Mouse (Mus musculus): ENCODE data around the gene Mylk2. TPM values are rescaled to one million over a fixed set of nuclear protein-coding genes. Genes with fewer than 3 reads are reported as not detected.

The Mylk2 gene
- total and polyA plus RNA-seq, 3 experiments, result 0.11 TPM; not detected in 2

DNA sequence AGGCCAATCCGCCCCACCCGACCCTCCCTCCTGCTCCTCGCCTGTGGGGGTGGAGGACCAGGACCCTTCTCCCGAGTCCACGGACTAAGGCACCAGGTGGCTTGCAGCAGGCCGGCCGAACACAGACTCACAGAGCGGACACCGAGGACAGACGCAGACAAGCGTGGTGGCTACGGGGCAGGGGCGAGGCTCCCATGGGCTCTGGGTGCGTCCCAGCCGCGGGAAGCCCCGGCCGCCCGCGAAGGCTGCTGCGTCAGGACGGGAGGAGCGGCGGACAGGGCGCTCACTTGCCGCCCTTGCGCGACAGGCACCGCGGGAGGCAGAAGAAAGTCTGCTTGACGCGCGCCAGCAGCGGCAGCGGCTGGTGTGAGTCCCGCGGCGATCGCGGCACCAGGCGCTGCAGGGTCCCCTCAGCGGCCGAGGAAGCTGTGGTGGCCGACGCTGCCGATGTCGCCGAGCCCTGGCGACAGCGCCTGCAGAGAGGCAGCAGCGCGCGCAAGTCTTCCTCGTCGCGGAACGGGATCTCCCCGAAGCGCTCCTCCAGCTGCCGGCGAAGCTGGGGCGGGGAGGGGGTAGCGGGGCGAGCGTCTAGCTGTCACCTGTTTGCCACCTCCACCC, 31.9 kb downstream of the Mylk2 start:
- no peaks in the 10 kb centered on the region for H3K36me3 ChIP-seq (replicated peaks)
- peaks cover 3% of the 10 kb centered on the region; the same call in 1 of the 2 replicates for H3K4me1 ChIP-seq (ENCODE audit: insufficient read depth, low read depth, low read length)
- DNase-seq (ENCODE audit: low spot score) (no peak), ATAC-seq (ENCODE audit: extremely low read depth, insufficient number of reproducible peaks, low FRiP score, poor library complexity, severe bottlenecking) (no peak)
- H3K4me3 ChIP-seq (ENCODE audit: low read depth, low read length), result no peak overlapping the region
- no peaks in the 10 kb centered on the region for H3K9me3 ChIP-seq (replicated peaks)
- TF ChIP-seq GATA2 (IDR thresholded peaks at IDR 0.05; ENCODE audit: borderline replicate concordance, low read depth, low read length) (no peak), POLR2AphosphoS5 (IDR thresholded peaks at IDR 0.05; ENCODE audit: insufficient replicate concordance, low read depth, low read length) (no peak), GATA1 (IDR thresholded peaks at IDR 0.05; ENCODE audit: borderline replicate concordance, low read length) (no peak), CTCF (IDR thresholded peaks at IDR 0.05; ENCODE audit: low read depth, low read length) (no peak), TAL1 (conservative IDR thresholded peaks at IDR 0.05; ENCODE audit: low read depth, low read length) (no peak)
- H3K27me3 ChIP-seq (ENCODE audit: insufficient read depth, low read length), result peaks cover 31% of the 10 kb centered on the region

DNA sequence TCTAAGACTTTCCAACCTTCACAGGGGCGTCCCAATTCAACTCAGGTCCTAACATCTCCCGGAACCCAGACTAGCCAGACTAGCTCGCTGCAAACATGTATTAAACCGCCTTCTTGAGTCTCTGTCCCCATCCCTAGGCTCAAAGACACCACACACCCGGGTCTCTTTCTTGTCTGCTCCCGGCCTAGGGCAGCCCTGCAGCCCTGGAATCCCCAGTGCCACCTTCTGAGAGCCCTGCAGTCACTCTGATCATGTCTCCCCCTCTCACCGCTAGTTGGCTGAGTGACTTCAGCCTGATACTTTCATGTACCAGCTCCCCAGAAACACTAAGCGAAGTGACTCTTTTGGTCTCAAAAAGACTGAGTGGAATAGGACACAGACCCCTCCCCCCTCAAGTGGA, 32.4 kb downstream of the Mylk2 start:
- no peaks in the 10 kb centered on the region for H3K9me3 ChIP-seq (replicated peaks)
- DNase-seq (ENCODE audit: low spot score), result no peak
- H3K27me3 ChIP-seq (ENCODE audit: insufficient read depth, low read length), result peaks cover 28% of the 10 kb centered on the region
- H3K36me3 ChIP-seq (replicated peaks), result no peaks in the 10 kb centered on the region
- no peak for TF ChIP-seq TAL1 (conservative IDR thresholded peaks at IDR 0.05; ENCODE audit: low read depth, low read length)
- TF ChIP-seq GATA1 (IDR thresholded peaks at IDR 0.05; ENCODE audit: borderline replicate concordance, low read length), result no peak
- no peak for TF ChIP-seq GATA2 (IDR thresholded peaks at IDR 0.05; ENCODE audit: borderline replicate concordance, low read depth, low read length)
- no peak for TF ChIP-seq POLR2AphosphoS5 (IDR thresholded peaks at IDR 0.05; ENCODE audit: insufficient replicate concordance, low read depth, low read length)
- TF ChIP-seq CTCF (IDR thresholded peaks at IDR 0.05; ENCODE audit: low read depth, low read length), result no peak
- peaks cover 3% of the 10 kb centered on the region; the same call in 1 of the 2 replicates for H3K4me1 ChIP-seq (ENCODE audit: insufficient read depth, low read depth, low read length)
- H3K4me3 ChIP-seq (ENCODE audit: low read depth, low read length), result no peak overlapping the region
- ATAC-seq (ENCODE audit: extremely low read depth, insufficient number of reproducible peaks, low FRiP score, poor library complexity, severe bottlenecking), result no peak

DNA sequence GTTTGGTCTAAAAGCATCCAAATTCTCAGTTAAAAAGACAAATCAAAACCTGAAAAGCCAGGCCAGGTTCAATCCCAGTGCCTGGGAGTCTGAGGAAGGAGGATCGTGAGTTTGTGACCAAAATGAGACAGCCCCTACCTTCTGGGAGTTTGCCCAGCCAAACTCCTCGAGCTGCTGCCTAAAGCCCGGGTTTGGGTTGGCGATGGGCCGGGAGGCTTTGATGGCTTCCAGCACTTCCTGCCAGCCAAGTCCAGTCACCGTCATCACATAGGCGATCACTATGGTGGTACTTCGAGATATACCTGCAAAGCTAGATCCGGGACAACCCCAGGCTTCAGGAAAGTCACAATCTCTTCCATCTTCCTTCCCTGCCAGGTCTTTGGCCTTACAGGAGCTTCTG, 32.9 kb downstream of the Mylk2 start:
- peaks cover 28% of the 10 kb centered on the region for H3K27me3 ChIP-seq (ENCODE audit: insufficient read depth, low read length)
- TF ChIP-seq POLR2AphosphoS5 (IDR thresholded peaks at IDR 0.05; ENCODE audit: insufficient replicate concordance, low read depth, low read length) (no peak), GATA1 (IDR thresholded peaks at IDR 0.05; ENCODE audit: borderline replicate concordance, low read length) (no peak), TAL1 (conservative IDR thresholded peaks at IDR 0.05; ENCODE audit: low read depth, low read length) (no peak), GATA2 (IDR thresholded peaks at IDR 0.05; ENCODE audit: borderline replicate concordance, low read depth, low read length) (no peak), CTCF (IDR thresholded peaks at IDR 0.05; ENCODE audit: low read depth, low read length) (no peak)
- H3K4me1 ChIP-seq (ENCODE audit: insufficient read depth, low read depth, low read length), result peaks cover 3% of the 10 kb centered on the region; the same call in 1 of the 2 replicates
- ATAC-seq (ENCODE audit: extremely low read depth, insufficient number of reproducible peaks, low FRiP score, poor library complexity, severe bottlenecking) (no peak), DNase-seq (ENCODE audit: low spot score) (no peak)
- no peaks in the 10 kb centered on the region for H3K36me3 ChIP-seq (replicated peaks)
- H3K4me3 ChIP-seq (ENCODE audit: low read depth, low read length), result no peak overlapping the region
- no peaks in the 10 kb centered on the region for H3K9me3 ChIP-seq (replicated peaks)

DNA sequence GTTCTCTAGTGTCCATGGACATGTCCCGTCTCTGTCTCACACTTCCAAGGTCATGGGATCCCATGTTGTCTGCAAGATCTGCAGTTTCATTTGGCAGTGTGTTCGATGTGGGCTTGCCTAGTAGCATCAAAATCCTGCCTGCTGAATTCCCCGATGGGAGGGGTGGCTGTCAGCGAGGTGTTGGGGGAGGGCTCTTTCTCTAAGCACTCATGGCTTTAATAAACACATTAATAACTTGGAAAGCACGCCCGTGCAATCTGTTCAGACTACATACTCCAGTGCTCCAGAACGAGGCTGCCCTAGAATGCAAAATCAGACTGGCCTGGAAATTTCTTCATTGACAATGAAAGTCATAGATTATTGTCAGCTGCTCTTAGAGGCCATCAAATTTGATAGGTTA, 35.9 kb downstream of the Mylk2 start:
- Histone ChIP-seq H3K27me3 (ENCODE audit: insufficient read depth, low read length) (peaks cover 30% of the 10 kb centered on the region), H3K9me3 (replicated peaks) (no peaks in the 10 kb centered on the region), H3K36me3 (replicated peaks) (no peaks in the 10 kb centered on the region), H3K4me1 (ENCODE audit: insufficient read depth, low read depth, low read length) (peaks cover 3% of the 10 kb centered on the region; the same call in 1 of the 2 replicates), H3K4me3 (ENCODE audit: low read depth, low read length) (no peak overlapping the region)
- no peak for TF ChIP-seq CTCF (IDR thresholded peaks at IDR 0.05; ENCODE audit: low read depth, low read length)
- no peak for TF ChIP-seq GATA1 (IDR thresholded peaks at IDR 0.05; ENCODE audit: borderline replicate concordance, low read length)
- no peak for TF ChIP-seq POLR2AphosphoS5 (IDR thresholded peaks at IDR 0.05; ENCODE audit: insufficient replicate concordance, low read depth, low read length)
- TF ChIP-seq TAL1 (conservative IDR thresholded peaks at IDR 0.05; ENCODE audit: low read depth, low read length), result no peak
- TF ChIP-seq GATA2 (IDR thresholded peaks at IDR 0.05; ENCODE audit: borderline replicate concordance, low read depth, low read length), result no peak
- ATAC-seq (ENCODE audit: extremely low read depth, insufficient number of reproducible peaks, low FRiP score, poor library complexity, severe bottlenecking) (no peak), DNase-seq (ENCODE audit: low spot score) (no peak)

DNA sequence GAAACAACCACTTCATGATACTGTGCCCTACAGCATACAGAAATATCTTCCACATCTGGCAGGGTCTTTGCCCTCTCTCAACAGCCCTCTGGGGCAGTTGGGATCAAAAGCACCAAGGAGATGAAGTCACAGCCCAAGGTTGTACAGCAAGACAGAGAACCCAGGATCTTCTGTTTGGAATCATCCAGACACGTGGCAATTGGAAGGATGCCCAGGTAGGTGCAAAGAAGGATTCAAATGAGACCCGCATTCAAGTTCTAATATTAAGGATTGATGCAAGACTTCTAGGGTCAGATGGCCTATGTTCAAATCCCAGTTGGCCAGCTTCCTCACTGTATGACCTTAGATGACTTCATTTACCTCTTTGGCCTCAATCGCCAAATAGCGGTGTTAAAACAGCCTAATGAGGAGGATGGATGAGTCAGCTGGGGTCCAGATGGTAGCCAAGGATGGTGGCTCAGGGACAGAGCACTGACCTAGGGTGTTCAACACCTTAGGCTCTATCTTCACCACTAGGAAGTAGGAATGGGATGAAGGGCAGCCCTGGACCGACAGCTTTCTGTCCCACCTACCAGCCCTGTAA, 37.4 kb downstream of the Mylk2 start:
- ATAC-seq (ENCODE audit: extremely low read depth, insufficient number of reproducible peaks, low FRiP score, poor library complexity, severe bottlenecking) (no peak), DNase-seq (ENCODE audit: low spot score) (no peak)
- Histone ChIP-seq H3K9me3 (replicated peaks) (no peaks in the 10 kb centered on the region), H3K4me1 (ENCODE audit: insufficient read depth, low read depth, low read length) (no peaks in the 10 kb centered on the region), H3K36me3 (replicated peaks) (no peaks in the 10 kb centered on the region), H3K4me3 (ENCODE audit: low read depth, low read length) (no peak overlapping the region), H3K27me3 (ENCODE audit: insufficient read depth, low read length) (peaks cover 22% of the 10 kb centered on the region)
- no peak for TF ChIP-seq GATA1 (IDR thresholded peaks at IDR 0.05; ENCODE audit: borderline replicate concordance, low read length)
- no peak for TF ChIP-seq TAL1 (conservative IDR thresholded peaks at IDR 0.05; ENCODE audit: low read depth, low read length)
- no peak for TF ChIP-seq POLR2AphosphoS5 (IDR thresholded peaks at IDR 0.05; ENCODE audit: insufficient replicate concordance, low read depth, low read length)
- no peak for TF ChIP-seq GATA2 (IDR thresholded peaks at IDR 0.05; ENCODE audit: borderline replicate concordance, low read depth, low read length)

DNA sequence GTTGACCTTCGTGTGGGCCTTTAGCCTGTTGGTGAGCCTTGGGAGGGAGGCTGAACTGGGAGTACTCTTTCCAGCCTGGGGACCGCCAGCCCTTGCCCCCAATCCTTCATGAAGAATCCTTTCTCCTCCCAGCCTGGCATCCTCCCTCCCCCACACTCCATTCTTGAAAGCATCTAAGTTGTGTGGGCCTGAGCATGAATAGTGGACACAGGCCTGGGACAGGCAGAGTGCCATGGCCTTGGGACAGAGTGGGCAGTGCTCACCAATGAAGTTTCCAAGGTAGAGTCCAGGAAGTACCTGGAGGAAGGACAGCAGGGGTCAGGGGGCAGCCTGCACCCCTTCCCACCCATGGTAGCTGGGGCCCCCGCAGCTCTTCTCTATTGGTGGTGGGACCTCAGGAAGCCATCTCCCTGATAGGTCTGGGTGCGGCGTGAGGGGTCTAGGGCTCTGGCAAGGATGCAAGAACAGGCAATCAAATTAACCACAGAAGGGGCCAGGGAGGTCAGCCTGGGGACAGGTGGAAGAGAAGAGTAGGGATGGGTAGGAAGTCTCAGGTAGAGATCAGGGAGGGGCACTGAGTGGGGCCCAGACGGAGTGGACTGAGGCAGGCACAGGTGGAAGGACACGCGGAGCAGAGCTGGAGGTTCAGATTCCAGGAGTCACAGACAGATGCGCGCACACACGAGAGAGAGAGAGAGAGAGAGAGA, 39.4 kb downstream of the Mylk2 start:
- no peaks in the 10 kb centered on the region for H3K36me3 ChIP-seq (replicated peaks)
- no peak for ATAC-seq (ENCODE audit: extremely low read depth, insufficient number of reproducible peaks, low FRiP score, poor library complexity, severe bottlenecking)
- no peak overlapping the region for H3K4me3 ChIP-seq (ENCODE audit: low read depth, low read length)
- no peaks in the 10 kb centered on the region for H3K9me3 ChIP-seq (replicated peaks)
- no peaks in the 10 kb centered on the region for H3K4me1 ChIP-seq (ENCODE audit: insufficient read depth, low read depth, low read length)
- TF ChIP-seq GATA1 (IDR thresholded peaks at IDR 0.05; ENCODE audit: borderline replicate concordance, low read length), result no peak
- no peak for TF ChIP-seq POLR2AphosphoS5 (IDR thresholded peaks at IDR 0.05; ENCODE audit: insufficient replicate concordance, low read depth, low read length)
- TF ChIP-seq CTCF (IDR thresholded peaks at IDR 0.05; ENCODE audit: low read depth, low read length), result no peak
- DNase-seq (ENCODE audit: low spot score), result no peak
- H3K27me3 ChIP-seq (ENCODE audit: insufficient read depth, low read length), result peaks cover 19% of the 10 kb centered on the region

All from G1E (cell line).